Mouse (Mus musculus) embryonic facial prominence, embryonic 15.5 days (tissue): ENCODE measurements around the gene Dot1l. TPM values are rescaled to one million over a fixed set of nuclear protein-coding genes. Genes with fewer than 3 reads are reported as not detected.
A peak's percentile ranks its signal among the peaks of the same experiment; 100 is the strongest.

Experiments
- ATAC-seq: fragments of 200-750 bp; cut with Nextera tagmentation; 2 replicates; pipeline ENCODE4 v1.8.0; 2017; ENCODE audit warnings: low read depth, moderate TSS enrichment; ENCODE audit not compliant: insufficient number of reproducible peaks, low FRiP score, low TSS enrichment
- H3K27ac ChIP-seq: fragments of 300-500 bp; sonication (generic); replicated peaks from 2 replicates; pipeline ENCODE4 v1.5.1; 2015; ENCODE audit warnings: mild to moderate bottlenecking, inconsistent platforms
- H3K27me3 ChIP-seq: fragments of 300-500 bp; sonication (generic); 2 replicates; pipeline ENCODE4 v1.6.1; 2015; ENCODE audit warnings: inconsistent platforms
- H3K36me3 ChIP-seq: fragments of 300-500 bp; sonication (generic); 2 replicates; pipeline ENCODE4 v1.6.1; 2015; ENCODE audit warnings: mild to moderate bottlenecking, inconsistent platforms
- H3K4me1 ChIP-seq: fragments of 300-500 bp; sonication (generic); 2 replicates; pipeline ENCODE4 v1.6.1; 2015; ENCODE audit warnings: inconsistent platforms
- H3K4me2 ChIP-seq: fragments of 300-500 bp; sonication (generic); replicated peaks from 2 replicates; pipeline ENCODE4 v1.6.1; 2015; ENCODE audit warnings: mild to moderate bottlenecking, inconsistent platforms
- H3K4me3 ChIP-seq: fragments of 300-500 bp; sonication (generic); replicated peaks from 2 replicates; pipeline ENCODE4 v1.5.1; 2015; ENCODE audit warnings: mild to moderate bottlenecking, inconsistent platforms
- H3K9ac ChIP-seq: fragments of 300-500 bp; sonication (generic); 2 replicates; pipeline ENCODE4 v1.6.1; 2015; ENCODE audit warnings: inconsistent platforms
- H3K9me3 ChIP-seq: fragments of 300-500 bp; sonication (generic); replicated peaks from 2 replicates; pipeline ENCODE4 v1.6.1; 2016; ENCODE audit warnings: inconsistent platforms
- WGBS: fragments of 180-500 bp; shearing (Covaris S2); methylation state at CpG from one replicate; pipeline ENCODE4 v1.1.7; 2015; 5-methylcytosine and 5-hydroxymethylcytosine counted together
- polyA plus RNA-seq: library from polyadenylated mRNA; unstranded; fragments of >200 nt; fragmentation: Nextera tagmentation; extraction: Ambion mirVana; gene quantifications from 2 replicates; pipeline ENCODE4 v1.2.1, GENCODE M21; 2015

Dot1l gene
- polyA plus RNA-seq, 1 experiment from 2014 or later = 21.7 TPM

DNA sequence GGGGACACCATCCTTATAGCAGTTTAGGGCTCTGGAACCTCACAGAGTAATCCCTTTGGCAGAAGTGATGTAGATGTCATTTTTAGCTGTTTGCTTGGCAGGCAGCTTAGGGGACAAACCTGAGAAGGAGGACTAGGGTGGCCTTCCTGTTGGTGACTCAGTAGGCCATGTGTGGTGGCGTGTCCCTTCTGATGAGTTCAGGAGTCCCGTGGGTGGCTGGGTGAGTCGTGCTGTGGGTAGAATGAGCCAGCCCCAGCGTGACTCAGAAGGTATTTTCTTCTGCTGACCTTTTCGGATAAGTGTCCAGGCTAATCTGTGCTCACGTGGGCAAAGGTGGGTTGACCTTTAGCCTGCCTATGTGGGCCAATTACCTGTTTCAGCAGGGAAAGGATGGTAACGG is 3.6 kb downstream of the Dot1l start:
- no peak for ATAC-seq
- WGBS = 63% methylated on average over 7 of the region's 7 CpGs
- Histone ChIP-seq H3K36me3 (no peaks in the 10 kb centered on the region; the same call in 1 of the 2 replicates), H3K27me3 (no peaks in the 10 kb centered on the region), H3K4me3 (no peak overlapping the region), H3K4me1 (peaks cover 46% of the 10 kb centered on the region), H3K27ac (no peak overlapping the region), H3K9ac (no peak overlapping the region), H3K9me3 (no peaks in the 10 kb centered on the region), H3K4me2 (no peak overlapping the region)

GRCm38 (mm10) chr10:80760596-80761524 is 5.9 kb downstream of the Dot1l start:
- H3K4me1 ChIP-seq = peaks cover 48% of the 10 kb centered on the region
- no peak for ATAC-seq
- H3K36me3 ChIP-seq = peaks cover 7% of the 10 kb centered on the region; the same call in 1 of the 2 replicates
- H3K27ac ChIP-seq = no peak overlapping the region
- H3K9me3 ChIP-seq = no peaks in the 10 kb centered on the region
- H3K9ac ChIP-seq = no peak overlapping the region
- WGBS = 84% methylated on average over 4 of the region's 4 CpGs
- H3K4me3 ChIP-seq = no peak overlapping the region
- no peaks in the 10 kb centered on the region for H3K27me3 ChIP-seq
- no peak overlapping the region for H3K4me2 ChIP-seq

- Histone ChIP-seq H3K4me2 (no peak overlapping the region), H3K27ac (no peak overlapping the region), H3K9ac (no peak overlapping the region), H3K4me3 (no peak overlapping the region), H3K9me3 (no peaks in the 10 kb centered on the region), H3K36me3 (peaks cover 17% of the 10 kb centered on the region), H3K4me1 (peaks cover 38% of the 10 kb centered on the region), H3K27me3 (no peaks in the 10 kb centered on the region)
- no peak for ATAC-seq
- 77% methylated on average over 3 of the region's 3 CpGs for WGBS
Observed at GRCm38 (mm10) chr10:80761821-80762220, 6.8 kb downstream of the Dot1l start.

DNA sequence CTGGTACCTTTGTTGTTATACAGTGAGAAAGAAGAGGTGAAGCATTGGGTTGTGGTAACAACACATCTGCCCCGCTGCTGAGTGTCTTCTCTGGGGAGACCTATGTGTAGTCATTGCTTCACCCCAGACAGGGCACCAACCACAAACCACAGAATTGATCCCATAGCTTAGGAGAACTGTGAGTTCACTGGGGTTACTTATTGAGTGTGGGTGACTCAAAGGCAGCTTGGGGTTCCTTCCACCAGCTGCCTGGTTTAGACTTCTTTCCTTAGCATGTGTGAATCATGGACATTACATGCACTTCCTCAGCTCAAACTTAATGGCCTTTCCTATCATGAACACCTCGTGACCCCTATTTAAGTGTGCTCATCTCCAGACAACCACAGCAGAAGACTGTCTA is 8.5 kb downstream of the Dot1l start:
- Histone ChIP-seq H3K27ac (no peak overlapping the region), H3K9ac (no peak overlapping the region), H3K4me1 (peaks cover 21% of the 10 kb centered on the region; the same call in 1 of the 2 replicates), H3K9me3 (no peaks in the 10 kb centered on the region), H3K4me2 (no peak overlapping the region), H3K36me3 (peaks cover 31% of the 10 kb centered on the region), H3K4me3 (no peak overlapping the region), H3K27me3 (no peaks in the 10 kb centered on the region)
- ATAC-seq = no peak
- WGBS = 84% methylated on average over 2 of the region's 2 CpGs

GRCm38 (mm10) chr10:80765746-80766145 is 10.7 kb downstream of the Dot1l start:
- no peak for ATAC-seq
- H3K4me1 ChIP-seq = peaks cover 10% of the 10 kb centered on the region; the same call in 1 of the 2 replicates
- 73% methylated on average over 2 of the region's 2 CpGs for WGBS
- H3K4me3 ChIP-seq = no peak overlapping the region
- no peaks in the 10 kb centered on the region for H3K27me3 ChIP-seq
- H3K36me3 ChIP-seq = peaks cover 51% of the 10 kb centered on the region
- H3K4me2 ChIP-seq = no peak overlapping the region
- H3K9ac ChIP-seq = no peak overlapping the region
- H3K9me3 ChIP-seq = no peaks in the 10 kb centered on the region
- no peak overlapping the region for H3K27ac ChIP-seq

GRCm38 (mm10) chr10:80766161-80766815 is 11.3 kb downstream of the Dot1l start:
- ATAC-seq = no peak
- Histone ChIP-seq H3K9me3 (no peaks in the 10 kb centered on the region), H3K4me2 (no peak overlapping the region), H3K27ac (no peak overlapping the region), H3K9ac (no peak overlapping the region), H3K36me3 (peaks cover 56% of the 10 kb centered on the region), H3K4me1 (0 out of 2 replicates have a peak, but pooled peaks cover 4% of the 10 kb centered on the region), H3K27me3 (no peaks in the 10 kb centered on the region), H3K4me3 (no peak overlapping the region)
- WGBS = 69% methylated on average over 10 of the region's 10 CpGs

DNA sequence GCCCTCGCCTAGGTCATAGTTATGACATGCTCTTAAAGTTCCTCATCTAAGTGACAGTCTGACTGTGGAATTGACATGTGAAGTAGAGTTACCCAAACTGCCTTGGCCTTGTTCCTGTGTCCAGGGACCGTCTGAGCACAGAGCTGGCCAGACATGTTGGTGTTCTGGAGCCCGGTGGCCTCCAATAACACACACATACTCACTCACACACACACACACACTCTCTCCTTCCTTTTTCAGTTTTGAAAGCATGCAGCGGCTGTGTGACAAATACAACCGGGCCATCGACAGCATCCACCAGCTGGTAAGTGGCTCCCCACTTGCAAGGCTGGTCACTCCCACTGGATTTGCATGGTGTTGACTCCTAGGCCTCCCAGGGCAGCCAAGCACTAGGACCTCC is 13.4 kb downstream of the Dot1l start:
- Histone ChIP-seq H3K27me3 (no peaks in the 10 kb centered on the region), H3K4me1 (peaks cover 6% of the 10 kb centered on the region; the same call in 1 of the 2 replicates), H3K4me3 (no peak overlapping the region), H3K4me2 (no peak overlapping the region), H3K9me3 (no peaks in the 10 kb centered on the region), H3K36me3 (peaks cover 77% of the 10 kb centered on the region), H3K9ac (no peak overlapping the region), H3K27ac (no peak overlapping the region)
- WGBS = 85% methylated on average over 6 of the region's 6 CpGs
- ATAC-seq = no peak

GRCm38 (mm10) chr10:80773816-80774215 is 18.8 kb downstream of the Dot1l start:
- no peak overlapping the region for H3K4me3 ChIP-seq
- no peaks in the 10 kb centered on the region for H3K27me3 ChIP-seq
- H3K36me3 ChIP-seq = peaks cover 91% of the 10 kb centered on the region
- 76% methylated on average over 5 of the region's 5 CpGs for WGBS
- no peak overlapping the region for H3K9ac ChIP-seq
- no peaks in the 10 kb centered on the region for H3K9me3 ChIP-seq
- peaks cover 32% of the 10 kb centered on the region for H3K4me1 ChIP-seq
- no peak overlapping the region for H3K4me2 ChIP-seq
- ATAC-seq = no peak
- H3K27ac ChIP-seq = peak overlapping the region; percentile 77

- Histone ChIP-seq H3K4me2 (no peak overlapping the region), H3K4me1 (peaks cover 32% of the 10 kb centered on the region), H3K27me3 (no peaks in the 10 kb centered on the region), H3K9ac (no peak overlapping the region), H3K36me3 (peaks cover 94% of the 10 kb centered on the region), H3K9me3 (no peaks in the 10 kb centered on the region), H3K27ac (peak overlapping the region; percentile 77), H3K4me3 (no peak overlapping the region)
- ATAC-seq = peak; percentile 73
- WGBS = 9% methylated on average over 2 of the region's 2 CpGs
Observed at GRCm38 (mm10) chr10:80774549-80774948, 19.5 kb downstream of the Dot1l start.

DNA sequence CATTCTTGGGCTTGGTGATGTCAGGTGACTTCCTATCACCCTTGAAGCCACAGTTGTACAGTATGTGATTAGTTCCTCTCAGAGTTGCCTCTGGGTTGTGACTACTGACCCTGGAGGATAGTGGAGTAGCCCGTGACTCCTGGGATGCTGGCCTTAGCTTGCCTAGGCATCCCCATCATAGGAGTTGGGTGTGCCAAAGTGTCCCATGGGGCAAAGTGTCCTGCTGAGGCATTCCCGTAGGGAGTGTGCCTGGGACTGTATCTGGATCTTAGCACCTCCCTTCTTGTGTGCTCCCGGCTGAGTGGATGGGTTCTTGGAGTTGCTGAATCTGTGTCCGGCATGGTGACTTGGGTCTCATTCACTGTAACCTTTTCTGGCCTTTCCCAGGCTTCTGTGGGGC is 20.0 kb downstream of the Dot1l start:
- ATAC-seq = no peak
- peaks cover 32% of the 10 kb centered on the region for H3K4me1 ChIP-seq

DNA sequence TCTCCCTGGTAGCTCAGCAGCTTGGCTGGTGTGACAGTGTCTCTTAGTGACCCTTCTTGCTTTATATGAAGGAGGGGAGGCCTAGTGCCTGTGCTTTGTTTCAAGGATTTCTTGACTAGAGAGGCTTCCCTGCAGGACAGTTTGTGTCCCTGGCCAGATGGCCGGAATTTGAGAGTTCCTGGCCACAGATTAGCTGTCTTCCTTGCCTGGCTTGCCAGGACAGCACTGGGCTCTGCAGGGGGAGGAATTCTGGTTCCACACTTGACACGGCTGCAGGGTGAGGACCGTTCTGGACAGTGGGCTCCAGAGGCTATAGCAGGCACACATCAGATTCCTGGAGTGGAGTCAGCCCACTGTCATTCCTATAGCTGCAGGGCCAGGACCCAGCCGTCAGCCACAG is 20.7 kb downstream of the Dot1l start:
- Histone ChIP-seq H3K4me3 (no peak overlapping the region), H3K4me2 (no peak overlapping the region), H3K27ac (no peak overlapping the region), H3K9me3 (no peaks in the 10 kb centered on the region), H3K9ac (no peak overlapping the region), H3K36me3 (peaks cover 93% of the 10 kb centered on the region), H3K4me1 (peaks cover 32% of the 10 kb centered on the region), H3K27me3 (no peaks in the 10 kb centered on the region)
- WGBS = 83% methylated on average over 4 of the region's 4 CpGs
- no peak for ATAC-seq

More for the DNA sequence above, 20.0 kb downstream of the Dot1l start:
- no peaks in the 10 kb centered on the region for H3K27me3 ChIP-seq
- 88% methylated on average over 4 of the region's 4 CpGs for whole genome bisulfite sequencing
- H3K27ac ChIP-seq = peak overlapping the region; percentile 77; the same call in 1 of the 2 replicates
- peaks cover 94% of the 10 kb centered on the region for H3K36me3 ChIP-seq
- no peak overlapping the region for H3K9ac ChIP-seq
- H3K4me2 ChIP-seq = no peak overlapping the region
- no peaks in the 10 kb centered on the region for H3K9me3 ChIP-seq
- no peak overlapping the region for H3K4me3 ChIP-seq
